Mouse (Mus musculus) urinary bladder, postnatal 10 days (tissue): ENCODE data around the gene Myo7a.

ENCODE experiments used
- DNase-seq: peaks from one replicate; pipeline ENCODE4 v3.0.0; 2022; ENCODE audit warnings: low spot score

The Myo7a gene

DNA sequence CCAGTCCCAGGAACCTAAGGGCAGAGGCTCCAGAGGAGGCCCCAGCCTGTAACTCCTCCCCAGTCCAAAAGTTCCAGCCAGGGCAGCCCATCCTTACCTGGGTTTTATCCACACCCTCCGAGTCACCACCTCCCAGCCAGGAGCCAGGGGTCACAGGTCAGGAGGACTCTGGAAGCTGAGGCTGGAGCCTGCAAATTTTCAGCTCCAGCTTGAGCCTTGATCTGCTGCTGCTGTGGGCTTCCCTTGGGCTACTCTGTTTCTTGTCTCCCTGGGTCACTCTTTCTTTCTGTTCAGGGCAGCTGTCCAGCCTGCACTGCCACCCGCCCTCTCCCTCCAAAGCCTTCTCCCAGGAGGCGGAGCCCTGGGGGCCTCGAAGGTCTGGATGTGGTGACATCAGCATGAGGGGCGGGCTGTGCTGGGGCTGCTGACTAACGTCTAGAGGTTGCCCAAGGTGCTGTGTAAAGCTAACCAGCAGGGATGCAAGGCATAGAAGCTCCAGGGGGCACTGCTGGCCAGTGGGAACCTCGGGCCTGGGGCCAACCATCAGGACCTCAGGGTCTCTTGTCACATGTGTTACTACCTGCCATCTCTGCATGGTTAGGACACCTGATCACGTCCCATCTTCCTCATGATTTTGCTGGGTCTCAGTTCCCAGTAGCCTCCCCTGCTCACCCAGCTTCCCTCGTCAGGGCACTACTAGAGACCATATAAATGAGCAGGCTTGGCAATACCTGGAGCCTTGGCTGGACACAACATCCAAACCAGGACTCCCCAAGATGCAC lies at the start of gene Myo7a:
Myo7a (minus strand) TSS at position 346 of the 782 bp plus-strand sequence.
- DNase-seq: no peak

DNA sequence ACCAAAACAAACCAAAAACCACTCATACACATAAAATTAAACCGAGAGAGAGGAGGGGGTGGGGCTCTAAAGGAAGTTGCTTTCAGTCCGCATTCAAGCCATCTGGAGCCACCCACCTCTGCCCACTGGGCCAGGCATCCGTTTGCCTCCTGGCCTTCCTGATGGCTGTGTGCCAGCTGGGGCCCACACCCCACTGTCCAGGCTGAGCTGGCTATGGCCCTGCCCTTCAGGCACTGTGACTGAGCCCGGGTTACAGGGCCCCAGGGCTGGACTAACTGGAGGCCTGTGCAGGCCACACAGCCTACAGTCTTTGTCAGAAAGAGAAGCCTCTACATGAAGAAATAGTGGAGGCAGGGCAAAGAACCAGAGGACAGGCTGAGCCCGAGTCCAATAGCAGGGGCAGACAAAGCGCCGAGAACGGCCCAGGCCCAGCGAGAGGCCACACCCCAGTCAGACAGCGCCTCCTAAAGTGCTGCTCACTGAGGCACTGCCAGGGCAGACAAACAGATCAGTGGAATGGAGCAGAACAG lies 45.7 kb upstream of the Myo7a start:
- DNase-seq: no peak

- no peak for DNase-seq
These were observed 45.2 kb upstream of the Myo7a start for GRCm38 (mm10) chr7:98164382-98164998.

- no peak for DNase-seq
These were observed 44.4 kb upstream of the Myo7a start for GRCm38 (mm10) chr7:98163700-98164099.

GRCm38 (mm10) chr7:98162239-98162638 lies 42.9 kb upstream of the Myo7a start:
- DNase-seq: no peak

DNA sequence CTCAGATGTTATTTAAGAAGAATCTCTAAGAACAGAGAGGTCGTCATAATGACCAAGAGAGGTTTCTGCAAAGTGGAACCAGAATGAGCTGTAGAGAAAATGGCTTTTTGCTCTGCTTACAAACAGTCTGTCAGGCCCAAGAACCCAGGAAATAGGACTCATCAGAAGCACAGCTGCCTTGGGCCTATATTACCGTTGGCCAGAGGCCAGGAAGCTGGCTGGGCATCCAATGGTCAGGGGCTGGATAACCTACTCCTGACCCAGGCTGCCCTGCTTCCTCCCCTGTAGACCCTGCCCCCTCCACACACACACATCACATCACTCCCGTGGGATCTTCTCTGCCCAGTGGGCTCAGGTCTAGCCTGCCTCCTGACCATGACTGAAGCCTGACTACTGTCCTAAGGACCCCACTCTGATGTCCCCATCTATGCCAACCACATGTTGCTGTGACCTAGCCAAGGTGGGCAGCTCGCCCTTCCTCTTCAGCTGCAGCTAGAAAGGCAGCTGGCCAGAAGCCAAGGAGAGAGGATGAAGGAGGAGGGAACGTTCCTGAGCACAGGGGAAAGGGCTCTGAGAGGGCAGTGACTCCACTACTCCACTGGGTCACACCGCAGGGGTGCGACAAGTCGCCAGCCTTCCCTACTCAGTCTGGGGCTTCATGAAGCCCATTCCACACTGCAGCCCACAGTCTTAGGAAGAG lies 40.9 kb upstream of the Myo7a start:
- no peak for DNase-seq

DNA sequence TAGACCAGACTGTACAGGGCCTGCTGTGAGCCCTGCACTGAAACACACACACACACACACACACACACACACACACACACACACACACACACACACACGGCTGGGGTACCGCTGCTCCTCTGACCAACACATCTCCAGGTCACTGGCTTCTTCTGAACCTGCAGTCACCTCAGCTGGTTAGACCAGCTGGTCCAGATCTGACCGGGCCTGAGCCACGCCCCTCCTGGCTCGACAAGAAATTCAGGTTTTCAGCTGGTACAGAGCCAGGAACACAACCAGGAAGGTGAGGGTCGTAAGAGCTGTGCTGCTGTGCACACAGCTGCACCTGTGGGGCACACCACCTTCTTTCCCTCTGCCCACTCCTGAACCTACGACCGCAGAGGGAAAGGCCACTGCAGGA lies 39.2 kb upstream of the Myo7a start:
- DNase-seq: no peak

GRCm38 (mm10) chr7:98157636-98158332 lies 38.5 kb upstream of the Myo7a start:
- no peak for DNase-seq

GRCm38 (mm10) chr7:98156280-98156665 lies 36.9 kb upstream of the Myo7a start:
- DNase-seq: no peak

GRCm38 (mm10) chr7:98155546-98156279 lies 36.4 kb upstream of the Myo7a start:
- DNase-seq: no peak

DNA sequence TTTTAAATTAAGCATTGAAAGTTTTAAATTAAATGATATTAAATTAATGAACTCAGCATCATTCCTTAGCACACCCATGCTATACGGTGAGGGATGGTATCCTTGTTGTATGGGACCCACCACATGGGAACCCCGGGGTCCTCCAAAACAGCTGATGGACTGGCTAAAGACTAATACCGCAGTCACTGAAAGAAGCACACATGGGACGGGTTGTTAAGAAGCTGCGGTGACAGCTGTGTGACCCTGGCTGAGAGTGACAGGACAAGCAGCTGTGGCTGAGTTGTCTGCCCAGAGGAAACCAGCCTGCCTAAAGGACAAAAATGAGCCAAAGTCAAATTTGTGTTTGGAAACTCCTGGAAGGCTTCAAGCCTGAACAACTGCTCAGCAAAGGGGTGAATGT lies 34.6 kb upstream of the Myo7a start:
- DNase-seq: no peak

GRCm38 (mm10) chr7:98153345-98153744 lies 34.0 kb upstream of the Myo7a start:
- DNase-seq: no peak

DNA sequence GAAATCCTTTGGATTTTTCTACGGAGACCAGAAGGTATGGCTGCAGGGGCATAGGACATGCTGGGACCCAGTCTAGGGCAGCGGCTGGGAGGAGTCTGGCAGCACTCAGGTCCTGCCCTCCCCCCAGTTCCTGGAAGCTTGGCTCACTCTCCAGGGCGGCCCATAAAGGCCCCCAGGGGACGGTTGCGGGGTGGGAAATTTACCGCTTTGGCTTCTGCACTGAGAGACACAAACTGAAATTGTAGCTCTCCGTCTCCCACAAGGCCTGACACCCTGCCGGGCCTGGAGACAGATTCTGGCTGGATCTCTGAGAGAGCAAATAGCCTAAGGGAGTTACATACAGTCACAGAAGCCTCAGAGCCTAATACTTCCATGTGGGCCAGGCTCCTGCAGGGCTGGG lies 33.1 kb upstream of the Myo7a start:
- no peak for DNase-seq

- DNase-seq: no peak
These were observed 31.2 kb upstream of the Myo7a start for GRCm38 (mm10) chr7:98150525-98150924.

DNA sequence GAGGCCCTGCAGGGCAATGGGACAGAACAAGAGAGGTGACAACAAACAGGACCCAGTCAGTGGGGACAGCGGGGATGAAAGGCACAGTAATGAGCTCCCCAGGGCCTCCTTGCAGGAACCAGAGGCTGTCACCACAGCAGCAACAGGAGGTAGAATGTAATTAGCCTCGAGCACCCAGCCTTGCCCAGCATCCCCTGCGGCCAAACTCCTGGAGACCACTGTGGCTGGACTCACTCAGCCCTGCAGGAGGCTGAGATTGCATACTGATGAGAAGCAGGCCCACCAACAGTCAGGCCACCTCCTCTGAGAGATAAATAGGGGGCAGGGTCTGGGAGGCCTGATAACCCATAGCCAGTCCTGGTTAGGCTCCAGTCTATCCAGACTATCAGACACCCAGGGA lies 30.5 kb upstream of the Myo7a start:
- no peak for DNase-seq

DNA sequence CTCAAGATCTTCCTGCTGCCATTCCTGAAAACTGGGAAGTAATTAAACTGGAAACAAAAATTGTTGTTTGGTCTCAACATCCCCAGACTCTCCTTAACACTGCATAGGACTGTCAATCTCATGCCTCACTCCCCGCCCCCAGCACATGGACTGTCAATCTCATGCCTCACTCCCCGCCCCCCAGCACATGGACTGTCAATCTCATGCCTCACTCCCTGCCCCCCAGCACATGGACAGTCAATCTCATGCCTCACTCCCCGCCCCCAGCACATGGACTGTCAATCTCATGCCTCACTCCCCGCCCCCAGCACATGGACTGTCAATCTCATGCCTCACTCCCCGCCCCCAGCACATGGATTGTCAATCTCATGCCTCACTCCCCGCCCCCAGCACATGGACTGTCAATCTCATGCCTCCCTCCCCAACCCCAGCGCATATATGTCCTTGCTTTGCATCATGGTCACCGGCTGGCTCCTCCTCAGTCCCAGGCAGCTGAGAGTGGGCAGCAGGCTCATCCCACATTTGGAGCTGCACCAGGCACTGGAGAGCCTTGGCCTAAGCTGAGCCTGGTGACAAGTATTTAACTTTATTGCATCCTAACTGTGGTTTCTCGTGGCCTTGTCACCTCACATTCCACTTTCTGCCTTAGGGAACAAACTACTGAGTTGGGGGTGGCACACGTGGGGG lies 29.5 kb upstream of the Myo7a start:
- DNase-seq: no peak

- DNase-seq: no peak
These were observed 28.4 kb upstream of the Myo7a start for GRCm38 (mm10) chr7:98147766-98148165.

DNA sequence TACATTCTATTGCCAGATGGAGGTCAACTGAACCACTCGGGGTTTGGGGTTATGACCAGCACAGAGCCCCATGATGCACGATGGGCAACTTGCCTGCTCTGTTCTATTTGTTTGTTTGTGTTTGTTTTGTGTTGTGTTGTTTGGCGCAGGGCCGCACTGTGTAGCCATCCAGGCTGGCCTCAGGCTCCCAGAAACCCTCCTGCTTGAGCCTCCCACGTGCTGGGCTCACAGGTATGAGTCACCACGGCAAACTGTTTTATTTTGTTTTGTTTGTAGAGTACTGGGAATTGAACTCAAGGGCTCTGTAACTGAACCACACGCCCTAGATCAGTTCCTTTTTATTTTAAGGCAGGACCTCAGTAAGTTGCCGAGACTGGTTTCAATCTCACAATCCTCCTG lies 27.1 kb upstream of the Myo7a start:
- DNase-seq: no peak

- DNase-seq: no peak
These were observed 26.6 kb upstream of the Myo7a start for GRCm38 (mm10) chr7:98145842-98146446.

DNA sequence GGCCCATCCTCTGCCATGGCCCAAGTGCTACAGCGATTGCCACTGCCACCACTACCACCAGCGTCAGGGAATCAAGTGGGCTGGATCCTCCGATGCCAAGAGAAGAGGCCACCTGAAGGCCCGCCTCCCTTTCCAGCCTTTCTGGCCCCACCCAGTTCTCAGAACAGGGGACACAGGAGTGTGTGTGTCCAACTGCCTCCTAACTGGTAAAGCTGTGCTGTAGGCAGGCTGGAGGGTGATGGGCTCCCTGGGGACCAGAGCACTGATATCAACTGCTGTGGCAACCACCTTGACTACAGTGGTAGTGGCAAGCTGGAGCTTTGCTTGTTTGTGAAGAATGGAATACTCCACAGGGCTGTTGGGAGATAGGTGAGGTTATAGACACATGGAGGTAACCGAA lies 26.1 kb upstream of the Myo7a start, which contains the start of gene Omp:
Omp (minus strand) TSS at position 101 of the 400 bp plus-strand sequence.
- no peak for DNase-seq

- DNase-seq: no peak
These were observed 23.3 kb upstream of the Myo7a start for GRCm38 (mm10) chr7:98142648-98143047.
